Mouse (Mus musculus) C2C12 (cell line): ENCODE data around the gene Depdc5. TPM values are rescaled to one million over a fixed set of nuclear protein-coding genes. Genes with fewer than 3 reads are reported as not detected.

Experiments used
- H3K27me3 ChIP-seq: one replicate; pipeline ENCODE4 v1.6.1; 2011; ENCODE audit not compliant: control insufficient read depth, insufficient read depth, insufficient read length
- H3K36me3 ChIP-seq: one replicate; pipeline ENCODE4 v1.6.1; 2011; ENCODE audit not compliant: control insufficient read depth, insufficient read depth
- H3K4me3 ChIP-seq: one replicate; pipeline ENCODE4 v1.5.1; 2011; ENCODE audit warnings: mild to moderate bottlenecking, control low read depth; ENCODE audit not compliant: poor library complexity, insufficient read depth, severe bottlenecking
- H3K79me2 ChIP-seq: one replicate; pipeline ENCODE4 v1.6.1; 2011; ENCODE audit not compliant: control insufficient read depth, insufficient read depth
- H3K79me3 ChIP-seq: one replicate; pipeline ENCODE4 v1.6.1; 2011; ENCODE audit warnings: low read depth, control low read depth
- H3ac ChIP-seq: one replicate; pipeline ENCODE3; 2011; ENCODE audit warnings: low read depth; ENCODE audit not compliant: control insufficient read depth, insufficient read length
- CEBPB ChIP-seq: IDR thresholded peaks from one replicate; pipeline ENCODE4 v1.6.1; 2011; ENCODE audit warnings: low read depth, mild to moderate bottlenecking, control low read depth, moderate library complexity
- CTCF ChIP-seq: IDR thresholded peaks from one replicate; pipeline ENCODE4 v1.5.1; 2011; ENCODE audit not compliant: control insufficient read depth, insufficient read depth, insufficient read length
- FOSL1 ChIP-seq: IDR thresholded peaks from one replicate; pipeline ENCODE4 v1.8.0; 2011; ENCODE audit warnings: mild to moderate bottlenecking, low read length; ENCODE audit not compliant: poor library complexity, insufficient read depth, severe bottlenecking
- MAX ChIP-seq: IDR thresholded peaks from one replicate; pipeline ENCODE4 v1.6.1; 2011; ENCODE audit warnings: mild to moderate bottlenecking, control low read depth
- MYOD1 ChIP-seq: IDR thresholded peaks from one replicate; pipeline ENCODE4 v1.6.1; 2011; ENCODE audit warnings: low read depth; ENCODE audit not compliant: control insufficient read depth, insufficient read length
- MYOG ChIP-seq: IDR thresholded peaks from one replicate; pipeline ENCODE4 v1.6.1; 2011; ENCODE audit not compliant: control insufficient read depth, insufficient read length; ENCODE audit errors: extremely low read depth
- USF1 ChIP-seq: IDR thresholded peaks from one replicate; pipeline ENCODE4 v1.6.1; 2011; ENCODE audit warnings: low read depth, mild to moderate bottlenecking, control low read depth, moderate library complexity
- polyA plus RNA-seq: library from polyadenylated mRNA; unstranded; fragments of >200 nt; fragmentation: generic; extraction: Trizol; gene quantifications from one replicate; pipeline ENCODE4 v1.2.1, GENCODE M21; 2012; ENCODE audit warnings: missing spikeins

Depdc5 gene
- polyA plus RNA-seq, 1 experiment: 11.6 TPM

- no peaks in the 10 kb centered on the region for H3K79me2 ChIP-seq
- no peaks in the 10 kb centered on the region for H3K79me3 ChIP-seq
- no peaks in the 10 kb centered on the region for H3K27me3 ChIP-seq
- no peak overlapping the region for H3K4me3 ChIP-seq
- H3K36me3 ChIP-seq: no peaks in the 10 kb centered on the region
- TF ChIP-seq MAX (no peak), CTCF (no peak), MYOG (no peak), FOSL1 (no peak), CEBPB (no peak), MYOD1 (no peak), USF1 (no peak)
- no peak overlapping the region for H3ac ChIP-seq
Observed at GRCm38 (mm10) chr5:32950702-32951274, 87.3 kb downstream of the Depdc5 start.

GRCm38 (mm10) chr5:32955716-32956115 lies 92.2 kb downstream of the Depdc5 start:
- no peak overlapping the region for H3ac ChIP-seq
- H3K4me3 ChIP-seq: no peak overlapping the region
- no peaks in the 10 kb centered on the region for H3K27me3 ChIP-seq
- TF ChIP-seq CEBPB: no peak
- TF ChIP-seq MYOD1: no peak
- no peak for TF ChIP-seq USF1
- no peak for TF ChIP-seq CTCF
- no peak for TF ChIP-seq MYOG
- TF ChIP-seq MAX: no peak
- TF ChIP-seq FOSL1: no peak
- H3K79me2 ChIP-seq: no peaks in the 10 kb centered on the region
- H3K36me3 ChIP-seq: peaks cover 4% of the 10 kb centered on the region
- H3K79me3 ChIP-seq: no peaks in the 10 kb centered on the region

- TF ChIP-seq MAX: no peak
- TF ChIP-seq CTCF: no peak
- TF ChIP-seq USF1: no peak
- no peak for TF ChIP-seq FOSL1
- no peak for TF ChIP-seq CEBPB
- TF ChIP-seq MYOD1: no peak
- no peak for TF ChIP-seq MYOG
- no peaks in the 10 kb centered on the region for H3K27me3 ChIP-seq
- H3K4me3 ChIP-seq: no peak overlapping the region
- H3K36me3 ChIP-seq: peaks cover 4% of the 10 kb centered on the region
- no peaks in the 10 kb centered on the region for H3K79me3 ChIP-seq
- no peaks in the 10 kb centered on the region for H3K79me2 ChIP-seq
- H3ac ChIP-seq: no peak overlapping the region
Observed at GRCm38 (mm10) chr5:32961616-32962015, 98.1 kb downstream of the Depdc5 start.

GRCm38 (mm10) chr5:32962581-32962980 lies 99.1 kb downstream of the Depdc5 start:
- peaks cover 4% of the 10 kb centered on the region for H3K36me3 ChIP-seq
- TF ChIP-seq MYOG (no peak), CTCF (no peak), MAX (no peak), CEBPB (no peak), USF1 (no peak), MYOD1 (no peak), FOSL1 (no peak)
- no peaks in the 10 kb centered on the region for H3K79me2 ChIP-seq
- H3K27me3 ChIP-seq: no peaks in the 10 kb centered on the region
- H3K4me3 ChIP-seq: no peak overlapping the region
- no peaks in the 10 kb centered on the region for H3K79me3 ChIP-seq
- no peak overlapping the region for H3ac ChIP-seq

- H3K79me2 ChIP-seq: no peaks in the 10 kb centered on the region
- no peak for TF ChIP-seq CTCF
- TF ChIP-seq MAX: no peak
- no peak for TF ChIP-seq MYOD1
- TF ChIP-seq USF1: no peak
- TF ChIP-seq MYOG: no peak
- TF ChIP-seq CEBPB: no peak
- no peak for TF ChIP-seq FOSL1
- H3K79me3 ChIP-seq: no peaks in the 10 kb centered on the region
- no peak overlapping the region for H3K4me3 ChIP-seq
- no peak overlapping the region for H3ac ChIP-seq
- no peaks in the 10 kb centered on the region for H3K36me3 ChIP-seq
- H3K27me3 ChIP-seq: no peaks in the 10 kb centered on the region
Observed at GRCm38 (mm10) chr5:32976541-32976940, 113.0 kb downstream of the Depdc5 start.

GRCm38 (mm10) chr5:32977179-32977578 lies 113.7 kb downstream of the Depdc5 start:
- no peaks in the 10 kb centered on the region for H3K79me3 ChIP-seq
- no peak overlapping the region for H3ac ChIP-seq
- no peaks in the 10 kb centered on the region for H3K27me3 ChIP-seq
- TF ChIP-seq MAX: no peak
- TF ChIP-seq FOSL1: no peak
- no peak for TF ChIP-seq MYOD1
- no peak for TF ChIP-seq USF1
- no peak for TF ChIP-seq CEBPB
- no peak for TF ChIP-seq MYOG
- TF ChIP-seq CTCF: no peak
- H3K79me2 ChIP-seq: no peaks in the 10 kb centered on the region
- H3K4me3 ChIP-seq: no peak overlapping the region
- no peaks in the 10 kb centered on the region for H3K36me3 ChIP-seq
